Mouse (Mus musculus) urinary bladder, postnatal 14 days (tissue): ENCODE data around the gene Synpo2.

Experiments
- DNase-seq: peaks from one replicate; pipeline ENCODE4 v3.0.0; 2021; ENCODE audit warnings: low spot score

Synpo2 gene

GRCm38 (mm10) chr3:123033804-123034203 is 202.1 kb downstream of the Synpo2 start:
- DNase-seq, result no peak
